Mouse (Mus musculus) central nervous system, embryonic 14 days (tissue): Measurements from ENCODE around the gene Pdpk1. TPM values are rescaled to one million over a fixed set of nuclear protein-coding genes. Genes with fewer than 3 reads are reported as not detected.

Experiments used
- polyA plus RNA-seq: library from polyadenylated mRNA; depleted of rRNA; stranded (reverse); fragments of >200 nt; gene quantifications from 2 replicates; pipeline ENCODE4 v1.2.3, GENCODE M21; 2012; rRNA removed

The Pdpk1 gene
- polyA plus RNA-seq = 26.1 and 27.1 TPM in 2 replicates

DNA sequence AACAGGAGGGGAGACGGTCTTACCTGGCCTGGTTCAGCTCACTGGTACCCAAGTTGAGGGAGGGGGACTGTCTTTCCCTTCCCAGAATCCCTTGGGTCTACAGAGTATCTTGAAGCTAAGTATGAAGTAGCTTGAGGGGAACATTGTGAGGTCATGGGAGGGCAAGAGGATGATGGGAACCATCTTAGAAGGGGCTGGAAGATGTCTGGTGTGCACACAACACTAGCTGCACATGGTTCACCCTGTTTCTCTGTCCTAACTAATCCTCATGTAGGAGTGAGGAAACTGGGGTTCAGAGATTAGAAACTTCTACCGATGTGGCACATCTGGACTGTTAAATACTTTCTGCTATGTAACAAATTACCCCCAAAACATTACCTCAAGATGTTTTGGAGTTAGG is at the start of gene Pdpk1:
TSS of gene Pdpk1 (minus strand) at position 101 of the 400 bp plus-strand sequence.

DNA sequence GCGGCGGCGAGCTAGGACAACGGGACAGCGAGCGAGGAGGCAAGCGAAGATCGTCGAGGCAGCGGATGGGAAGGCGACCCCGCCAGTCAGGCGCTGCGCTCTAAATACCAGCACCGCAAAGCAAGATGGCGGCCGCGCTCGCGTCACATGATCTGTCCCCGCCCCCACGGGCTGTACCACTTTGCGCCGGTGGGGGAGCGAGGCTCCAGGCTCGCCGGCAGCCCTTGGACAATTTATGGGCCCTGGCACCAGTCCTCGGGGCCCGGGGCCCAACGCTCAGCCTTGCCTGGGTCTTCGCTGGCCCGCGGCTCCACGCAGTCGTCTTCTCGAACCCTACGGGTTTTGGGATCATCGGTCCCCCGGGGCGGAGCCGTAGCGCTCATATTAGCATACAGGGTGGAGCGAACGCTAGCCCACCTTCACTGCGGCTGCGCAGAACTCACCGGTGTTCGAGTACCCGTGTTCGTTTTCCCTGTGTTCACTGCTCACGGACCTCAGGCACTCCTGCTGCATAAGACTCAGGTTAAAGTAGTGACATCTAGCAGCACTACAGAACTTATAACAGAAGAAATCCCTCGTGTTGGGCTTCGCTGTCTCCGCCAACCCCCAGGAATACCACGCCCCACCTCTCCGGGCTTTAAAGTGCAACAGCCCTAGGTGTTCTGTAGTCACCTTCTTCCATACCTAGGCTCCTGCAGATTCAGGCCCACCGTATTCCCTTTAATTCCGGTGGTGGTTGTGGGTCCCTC is 18.8 kb upstream of the Pdpk1 start, which contains the start of gene Atp6v0c:
TSS of gene Atp6v0c (minus strand) at position 386 of the 749 bp plus-strand sequence.

DNA sequence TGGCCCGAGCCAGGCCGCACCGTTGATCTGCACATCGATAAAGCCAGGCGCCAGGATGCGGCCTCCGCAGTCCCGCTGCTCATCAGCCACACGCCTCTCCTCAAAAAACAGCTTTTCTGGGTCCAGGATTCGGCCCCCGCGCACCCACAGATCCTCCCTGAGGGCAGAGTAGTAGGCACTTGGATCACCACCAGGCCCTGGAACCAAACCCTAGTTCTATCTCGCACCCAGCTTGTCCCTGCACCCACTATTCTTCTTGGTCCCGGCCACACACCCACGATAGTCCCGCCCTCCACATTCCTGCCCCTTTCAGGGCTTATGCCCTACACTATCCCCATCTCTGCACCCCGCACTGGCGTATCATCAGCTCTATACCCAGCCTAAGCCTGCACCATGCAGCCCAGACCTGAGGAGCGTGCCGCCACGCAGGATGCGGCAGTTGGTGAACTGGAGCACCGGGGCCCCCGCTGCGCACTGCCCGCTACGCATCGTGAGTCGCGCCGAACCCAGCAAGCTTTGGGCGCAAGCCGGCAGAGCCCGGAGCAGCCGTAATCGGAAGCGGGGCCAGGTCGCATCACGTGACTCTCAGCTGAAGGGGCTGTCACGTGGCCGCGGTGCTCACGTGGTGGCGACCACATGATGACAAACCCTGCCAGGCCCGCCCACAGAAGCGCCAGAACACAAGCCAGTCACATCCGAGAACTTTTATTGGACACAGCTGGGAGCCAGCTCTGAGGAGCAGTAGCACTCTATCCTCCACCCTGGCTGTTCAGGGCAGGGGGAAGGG is 12.6 kb upstream of the Pdpk1 start, which contains the start of gene Amdhd2:
TSS of gene Amdhd2 (minus strand) at position 591 of the 787 bp plus-strand sequence.

DNA sequence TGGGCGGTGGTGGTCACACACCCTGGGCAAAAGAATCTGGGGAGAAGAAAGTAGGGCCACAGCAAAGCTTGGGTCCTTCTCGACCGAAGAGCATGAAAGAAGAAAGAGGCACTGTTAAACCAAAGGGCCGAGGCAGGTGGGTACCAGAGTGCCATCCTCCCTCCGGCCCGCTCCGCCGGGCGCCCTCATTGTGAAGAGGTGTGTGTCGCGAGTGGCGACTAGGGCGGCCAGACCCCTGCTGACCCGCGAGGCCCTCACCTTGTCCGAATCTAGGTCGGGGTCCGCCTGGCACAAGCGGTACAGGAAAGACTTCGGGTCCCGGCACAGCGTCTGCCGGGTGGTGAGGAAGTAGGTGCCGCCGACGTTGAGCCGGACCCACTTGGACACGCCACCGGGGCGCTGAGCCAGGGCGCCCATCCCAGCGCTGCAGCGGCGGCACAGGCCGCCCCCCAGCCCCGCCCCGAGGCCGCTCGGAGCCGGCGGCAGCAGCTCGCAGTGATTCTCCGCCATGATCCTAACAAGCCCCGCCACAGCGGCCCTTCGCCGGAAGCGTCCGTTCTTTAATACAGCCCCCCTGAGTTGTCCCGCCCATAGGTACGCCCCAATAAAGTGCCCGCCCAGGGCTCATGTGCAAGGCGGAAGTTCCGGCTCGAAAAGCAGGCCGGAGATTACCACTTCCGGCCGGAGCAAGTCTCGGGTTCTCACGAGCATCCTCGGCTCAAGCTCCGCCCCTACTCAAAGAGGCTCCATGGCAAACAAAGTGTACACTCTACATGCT is 77.6 kb downstream of the Pdpk1 start, which contains the start of gene Kctd5:
TSS of gene Kctd5 (minus strand) at position 567 of the 778 bp plus-strand sequence.

DNA sequence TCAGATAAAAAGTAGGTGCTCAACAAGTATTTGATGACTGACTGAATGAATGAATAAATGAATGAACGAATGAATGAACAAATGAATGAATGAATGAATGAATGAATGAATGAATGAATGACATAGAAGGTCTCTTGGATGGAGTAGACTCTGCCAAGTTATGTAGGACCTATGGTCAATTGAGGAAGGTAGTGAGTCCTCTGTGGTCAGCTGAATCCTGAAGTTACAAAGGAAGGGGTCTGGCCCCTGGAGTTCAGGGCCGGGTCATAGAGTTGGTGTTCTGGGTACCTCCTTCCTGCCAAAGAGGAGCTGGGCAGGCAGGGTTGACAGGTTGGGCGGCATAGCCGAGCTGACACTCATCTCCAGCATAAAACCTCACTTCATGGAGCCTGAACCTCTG is 112.9 kb downstream of the Pdpk1 start, which contains the start of gene Prss27:
TSS of gene Prss27 (plus strand) at position 301 of the 400 bp plus-strand sequence.

Other genes with a start within 250 kb of the Pdpk1 start
- gene Dcpp3, start 233.5 kb downstream of the Pdpk1 start, polyA plus RNA-seq = 0.33 TPM in 1 of 2 replicates, not detected in the other
- not detected in 2 replicates for gene Sbp, start 209.3 kb downstream of the Pdpk1 start, polyA plus RNA-seq
- gene Sbpl, start 195.7 kb downstream of the Pdpk1 start, polyA plus RNA-seq = not detected in 2 replicates
- gene Prss30, start 170.4 kb downstream of the Pdpk1 start, polyA plus RNA-seq = 0.04 TPM in 1 of 2 replicates, not detected in the other
- gene Prss22, start 152.8 kb downstream of the Pdpk1 start, polyA plus RNA-seq = 0.24 TPM in 1 of 2 replicates, not detected in the other
- 0.16 TPM in 1 of 2 replicates, not detected in the other for gene Prss27, start 112.8 kb downstream of the Pdpk1 start, polyA plus RNA-seq
- 62.4 and 69.4 TPM in 2 replicates for gene Kctd5, start 77.4 kb downstream of the Pdpk1 start, polyA plus RNA-seq
- gene Amdhd2, start 12.8 kb upstream of the Pdpk1 start, polyA plus RNA-seq = 32.9 and 37.8 TPM in 2 replicates
- 897 and 975 TPM in 2 replicates for gene Atp6v0c, start 18.8 kb upstream of the Pdpk1 start, polyA plus RNA-seq
- gene Tbc1d24, start 54.6 kb upstream of the Pdpk1 start, polyA plus RNA-seq = 50.4 and 57.9 TPM in 2 replicates
- gene Ntn3, start 58.6 kb upstream of the Pdpk1 start, polyA plus RNA-seq = 8.3 and 11.3 TPM in 2 replicates
- gene Tedc2, start 69.9 kb upstream of the Pdpk1 start, polyA plus RNA-seq = 29.6 and 34.7 TPM in 2 replicates
- 21.1 and 25.3 TPM in 2 replicates for gene Ccnf, start 100.6 kb upstream of the Pdpk1 start, polyA plus RNA-seq
- 0.33 TPM in 2 replicates for gene Abca17, start 200.1 kb upstream of the Pdpk1 start, polyA plus RNA-seq
- 33.8 and 34.2 TPM in 2 replicates for gene Abca3, start 201.0 kb upstream of the Pdpk1 start, polyA plus RNA-seq